Mouse (Mus musculus): ENCODE measurements around the gene Mthfsd.

DNA sequence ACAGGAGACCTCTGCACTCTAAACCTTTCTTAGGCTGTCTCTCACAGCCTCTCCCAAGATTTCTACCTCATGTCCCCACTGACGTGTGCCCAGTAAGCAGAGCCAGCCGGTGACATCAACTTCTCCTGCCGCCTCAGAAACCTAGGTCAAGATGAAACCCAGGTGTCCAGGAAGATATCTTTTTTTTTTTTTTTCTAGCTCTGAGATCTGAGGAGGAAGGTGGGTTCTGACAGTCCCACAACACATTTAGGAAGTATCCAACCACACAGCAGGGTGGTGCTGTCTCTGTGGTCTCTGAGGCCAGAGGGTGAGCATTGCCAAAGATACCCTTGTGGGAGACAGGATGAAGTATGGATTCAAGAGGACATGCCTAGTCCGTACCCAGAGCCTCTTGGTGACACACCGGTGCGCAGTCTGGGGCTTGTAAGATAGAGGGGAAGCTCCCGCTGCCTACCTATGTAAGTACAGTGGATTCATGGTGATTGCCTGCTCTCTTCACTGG lies 48.8 kb upstream of the Mthfsd start:
- no peak for TF ChIP-seq POLR2A (IDR thresholded peaks at IDR 0.05; ENCODE audit: borderline replicate concordance, extremely low read depth, low read depth, low read length)
- no peak for TF ChIP-seq CTCF (IDR thresholded peaks at IDR 0.05; ENCODE audit: insufficient read depth, low read length)
